Mouse (Mus musculus): ENCODE results near the gene Tspan11.

GRCm38 (mm10) chr6:128002104-128002503 is 114.7 kb downstream of the Tspan11 start:
- TF ChIP-seq CTCF (conservative IDR thresholded peaks at IDR 0.05; ENCODE audit: insufficient read depth, insufficient read length, low read depth, low read length) (no peak), POLR2A (IDR thresholded peaks at IDR 0.05; ENCODE audit: low read depth, low read length) (no peak)

Data from kidney, adult 2 months (tissue).